Mouse (Mus musculus) MEL (cell line): ENCODE results near the gene Btn2a2. TPM values are rescaled to one million over a fixed set of nuclear protein-coding genes. Genes with fewer than 3 reads are reported as not detected.
A peak's percentile ranks its signal among the peaks of the same experiment; 100 is the strongest.

Source experiments
- DNase-seq: peaks from one replicate; pipeline ENCODE4 v3.0.0; 2011; ENCODE audit warnings: low read depth, low spot score
- H3K27ac ChIP-seq: 2 replicates; pipeline ENCODE4 v1.5.1; 2012; ENCODE audit warnings: low read depth, mild to moderate bottlenecking, control low read depth, low read length, moderate library complexity; ENCODE audit not compliant: control insufficient read depth
- H3K27me3 ChIP-seq, 2 experiments: fragments of 150-350 bp in 1 of 2; sonication (generic) in 1 of 2; 2 replicates each; pipeline ENCODE4 v1.6.1; 2012; ENCODE audit warnings: low read length in 2 of 2, mild to moderate bottlenecking in 2 of 2, improper control_type of control experiment in 1 of 2, moderate library complexity in 1 of 2; ENCODE audit not compliant: insufficient read depth in 2 of 2, control insufficient read depth in 1 of 2
- H3K36me3 ChIP-seq, 2 experiments: 2 replicates each; pipeline ENCODE4 v1.6.1; 2012 to 2014; ENCODE audit warnings: low read length in 2 of 2, improper control_type of control experiment in 1 of 2, inconsistent platforms in 1 of 2, mild to moderate bottlenecking in 1 of 2; ENCODE audit not compliant: insufficient read depth in 2 of 2, control insufficient read depth in 1 of 2
- H3K4me1 ChIP-seq, 2 experiments: fragments of 150-350 bp in 1 of 2; sonication (generic) in 1 of 2; 2 replicates each; pipeline ENCODE4 v1.6.1; 2012; ENCODE audit warnings: low read length in 2 of 2, improper control_type of control experiment in 1 of 2, mild to moderate bottlenecking in 1 of 2; ENCODE audit not compliant: insufficient read depth in 2 of 2, control insufficient read depth in 1 of 2
- H3K4me3 ChIP-seq, 2 experiments: fragments of 150-350 bp in 1 of 2; sonication (generic) in 1 of 2; 2 replicates each; pipeline ENCODE4 v1.5.1; 2012; ENCODE audit warnings: low read depth in 2 of 2, low read length in 2 of 2, mild to moderate bottlenecking in 2 of 2, moderate library complexity in 2 of 2, control low read depth in 1 of 2, improper control_type of control experiment in 1 of 2; ENCODE audit not compliant: control insufficient read depth in 1 of 2, insufficient read depth in 1 of 2
- H3K79me2 ChIP-seq: 2 replicates; pipeline ENCODE4 v1.6.1; 2012; ENCODE audit warnings: mild to moderate bottlenecking, low read length, moderate library complexity; ENCODE audit not compliant: control insufficient read depth, poor library complexity, insufficient read depth
- H3K9ac ChIP-seq: 2 replicates; pipeline ENCODE4 v1.6.1; 2012; ENCODE audit warnings: low read depth, mild to moderate bottlenecking, control low read depth, low read length, moderate library complexity; ENCODE audit not compliant: control insufficient read depth, poor library complexity, severe bottlenecking
- H3K9me3 ChIP-seq: fragments of 150-350 bp; sonication (generic); replicated peaks from 2 replicates; pipeline ENCODE4 v1.6.1; 2012; ENCODE audit warnings: mild to moderate bottlenecking, low read length, improper control_type of control experiment, moderate library complexity; ENCODE audit not compliant: insufficient read depth
- BHLHE40 ChIP-seq: IDR thresholded peaks from 2 replicates; pipeline ENCODE4 v1.6.1; 2012; ENCODE audit warnings: low read depth, mild to moderate bottlenecking, inconsistent platforms, low read length, improper control_type of control experiment, borderline replicate concordance
- CHD1 ChIP-seq: IDR thresholded peaks from 2 replicates; pipeline ENCODE4 v1.6.1; 2012; ENCODE audit warnings: low read depth, mild to moderate bottlenecking, inconsistent platforms, low read length, improper control_type of control experiment
- CTCF ChIP-seq, 3 experiments: IDR thresholded peaks in 2 of 3; conservative IDR thresholded peaks in 1 of 3; 2 replicates each; pipeline ENCODE4 v1.5.1; 2011 to 2012; ENCODE audit warnings: low read length in 3 of 3, low read depth in 2 of 3, mild to moderate bottlenecking in 2 of 3, improper control_type of control experiment in 1 of 3, inconsistent platforms in 1 of 3, mixed read lengths in 1 of 3, moderate library complexity in 1 of 3; ENCODE audit not compliant: control insufficient read depth in 1 of 3, insufficient read depth in 1 of 3, poor library complexity in 1 of 3, severe bottlenecking in 1 of 3
- ELF1 ChIP-seq: IDR thresholded peaks from 2 replicates; pipeline ENCODE4 v1.6.1; 2014; ENCODE audit warnings: low read depth, mild to moderate bottlenecking, inconsistent platforms, low read length, improper control_type of control experiment, moderate library complexity
- GATA1 ChIP-seq: IDR thresholded peaks from 2 replicates; pipeline ENCODE4 v1.6.1; 2011; ENCODE audit warnings: low read depth, low read length, improper control_type of control experiment
- MAFK ChIP-seq: IDR thresholded peaks from 2 replicates; pipeline ENCODE4 v1.6.1; 2011; ENCODE audit warnings: low read depth, mild to moderate bottlenecking, low read length, improper control_type of control experiment, borderline replicate concordance
- NRF1 ChIP-seq: IDR thresholded peaks from 2 replicates; pipeline ENCODE4 v1.6.1; 2014; ENCODE audit warnings: low read depth, mild to moderate bottlenecking, inconsistent platforms, low read length, improper control_type of control experiment, moderate library complexity; ENCODE audit not compliant: poor library complexity, insufficient read depth, severe bottlenecking
- POLR2A ChIP-seq, 2 experiments: IDR thresholded peaks; 2 replicates each; pipeline ENCODE4 v1.6.1; 2011 to 2012; ENCODE audit warnings: low read length in 2 of 2, mild to moderate bottlenecking in 2 of 2, control low read depth in 1 of 2, improper control_type of control experiment in 1 of 2, low read depth in 1 of 2, moderate library complexity in 1 of 2; ENCODE audit not compliant: control insufficient read depth in 1 of 2, insufficient read depth in 1 of 2, poor library complexity in 1 of 2
- TAL1 ChIP-seq: IDR thresholded peaks from 2 replicates; pipeline ENCODE4 v1.6.1; 2012; ENCODE audit warnings: mild to moderate bottlenecking, inconsistent platforms, low read length, moderate library complexity, mixed read lengths
- TBP ChIP-seq: IDR thresholded peaks from 2 replicates; pipeline ENCODE4 v1.8.0; 2011; ENCODE audit warnings: low read depth, low read length, improper control_type of control experiment
- UBTF ChIP-seq: IDR thresholded peaks from 2 replicates; pipeline ENCODE4 v1.6.1; 2012; ENCODE audit warnings: low read depth, mild to moderate bottlenecking, inconsistent platforms, low read length, improper control_type of control experiment, moderate library complexity, borderline replicate concordance; ENCODE audit not compliant: insufficient read depth
- USF2 ChIP-seq, 2 experiments: IDR thresholded peaks; 2 replicates each; pipeline ENCODE4 v1.6.1; 2011 to 2012; ENCODE audit warnings: improper control_type of control experiment in 2 of 2, low read length in 2 of 2, borderline replicate concordance in 1 of 2, inconsistent platforms in 1 of 2, low read depth in 1 of 2, mild to moderate bottlenecking in 1 of 2; ENCODE audit not compliant: insufficient read depth in 1 of 2
- ZKSCAN1 ChIP-seq: IDR thresholded peaks from 2 replicates; pipeline ENCODE4 v1.6.1; 2012; ENCODE audit warnings: low read depth, mild to moderate bottlenecking, inconsistent platforms, low read length, improper control_type of control experiment, moderate library complexity
- ZMIZ1 ChIP-seq: IDR thresholded peaks from 2 replicates; pipeline ENCODE4 v1.6.1; 2012; ENCODE audit warnings: low read depth, mild to moderate bottlenecking, inconsistent platforms, low read length, improper control_type of control experiment, moderate library complexity
- polyA plus RNA-seq, 2 experiments: library from polyadenylated mRNA; stranded (reverse) in 1 of 2; unstranded in 1 of 2; fragments of >175 nt in 1 of 2; fragments of >200 nt in 1 of 2; gene quantifications; 2 replicates each; pipeline versions ENCODE4 v1.2.1 to v1.2.4; 2012; ENCODE audit warnings: low replicate concordance in 2 of 2, low read depth in 1 of 2; ENCODE audit not compliant: insufficient read length in 2 of 2, insufficient read depth in 1 of 2, missing spikeins in 1 of 2
- total RNA-seq: library from RNA; depleted of rRNA; stranded (reverse); fragments of 300-350 nt; gene quantifications from 2 replicates; pipeline ENCODE4 v1.2.3, GENCODE M21; 2012

Btn2a2 gene
- total and polyA plus RNA-seq, 3 experiments, result not detected

- Histone ChIP-seq H3K27me3 (no peaks in the 10 kb centered on the region), H3K79me2 (no peaks in the 10 kb centered on the region; the same call in 1 of the 2 replicates), H3K4me1 (no peaks in the 10 kb centered on the region; a peak in 2 of 4 replicates), H3K27ac (peak overlapping the region; percentile 64), H3K9me3 (no peaks in the 10 kb centered on the region), H3K4me3 (peak overlapping the region; percentile 65 to 68), H3K36me3 (peaks cover 0 to 4% of the 10 kb centered on the region in 2 experiments; a peak in 1 of 4 replicates), H3K9ac (peak overlapping the region; percentile 79)
- TF ChIP-seq TBP (peak; percentile 100), ZMIZ1 (no peak), MAFK (no peak), ZKSCAN1 (no peak), GATA1 (no peak), ELF1 (no peak), BHLHE40 (no peak), CHD1 (no peak), NRF1 (no peak), CTCF (IDR thresholded peaks at IDR 0.05 in 2 of 3, conservative IDR thresholded peaks at IDR 0.05 in 1 of 3; ENCODE audit: control insufficient read depth in 1 of 3, insufficient read depth in 1 of 3, low read depth in 2 of 3, low read length in 3 of 3, poor library complexity in 1 of 3, severe bottlenecking in 1 of 3) (peak in 2 of 3 experiments; percentile 52 to 77; a peak in 4 of 6 replicates), TAL1 (0 out of 2 replicates have a peak, but pooled peaks have one; percentile 15), USF2 (IDR thresholded peaks at IDR 0.05; ENCODE audit: borderline replicate concordance in 1 of 2, insufficient read depth in 1 of 2, low read depth in 1 of 2, low read length in 2 of 2) (no peak), UBTF (no peak)
- peak; percentile 98 for DNase-seq
These were observed 56.0 kb downstream of the Btn2a2 start for GRCm38 (mm10) chr13:23432562-23433201.

- H3K4me1 ChIP-seq, result no peaks in the 10 kb centered on the region; a peak in 2 of 4 replicates
- peak overlapping the region; percentile 79 for H3K9ac ChIP-seq
- H3K79me2 ChIP-seq, result no peaks in the 10 kb centered on the region; the same call in 1 of the 2 replicates
- peak; percentile 93 for DNase-seq
- H3K4me3 ChIP-seq, result peak overlapping the region; percentile 59 to 86
- peak overlapping the region; percentile 82 for H3K27ac ChIP-seq
- peaks cover 0 to 4% of the 10 kb centered on the region in 2 experiments; a peak in 1 of 4 replicates for H3K36me3 ChIP-seq
- TF ChIP-seq CHD1, result no peak
- no peak for TF ChIP-seq NRF1
- TF ChIP-seq BHLHE40, result no peak
- peak; percentile 99 for TF ChIP-seq TBP
- 0 out of 4 replicates have a peak, but pooled peaks have one; percentile 6 to 27 for TF ChIP-seq POLR2A (IDR thresholded peaks at IDR 0.05; ENCODE audit: control insufficient read depth in 1 of 2, insufficient read depth in 1 of 2, low read depth in 1 of 2, low read length in 2 of 2, poor library complexity in 1 of 2)
- peak; percentile 25; the same call in 1 of the 2 replicates for TF ChIP-seq TAL1
- H3K9me3 ChIP-seq, result no peaks in the 10 kb centered on the region
- no peaks in the 10 kb centered on the region for H3K27me3 ChIP-seq
These were observed 57.3 kb downstream of the Btn2a2 start for GRCm38 (mm10) chr13:23431351-23431771.
